Mouse (Mus musculus): ENCODE results near the gene Cemip. TPM values are rescaled to one million over a fixed set of nuclear protein-coding genes. Genes with fewer than 3 reads are reported as not detected.
A peak's percentile ranks its signal among the peaks of the same experiment; 100 is the strongest.
"Not testable (repeated sequence)": the region's sequence is repeated elsewhere in the genome, so short reads cannot be mapped to it uniquely, and the experiment has no call there.

The Cemip gene
- total RNA-seq, 4 experiments from 2014 or later = 0.05 to 0.09 TPM; not detected in 2

DNA sequence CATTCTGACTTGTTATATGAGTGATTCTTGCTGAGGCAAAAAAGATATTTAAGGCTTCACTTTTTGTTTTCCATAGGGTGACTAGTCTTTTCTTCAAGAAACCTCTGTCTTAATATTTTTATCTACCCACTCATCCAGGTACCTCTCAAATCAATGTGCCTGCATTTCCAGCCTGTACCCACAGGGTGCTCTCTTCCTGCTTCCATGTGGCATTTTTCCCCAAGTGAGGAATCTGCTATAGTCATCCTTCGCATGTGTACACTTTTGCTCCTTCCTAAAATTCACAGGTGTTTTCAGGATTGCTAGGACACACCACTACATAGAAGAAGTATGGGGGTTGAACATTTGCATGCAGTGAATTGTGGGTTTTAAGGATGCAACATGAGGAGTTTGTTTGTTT, 192.0 kb downstream of the Cemip start:
- DNase-seq (ENCODE audit: low spot score) = no peak

DNA sequence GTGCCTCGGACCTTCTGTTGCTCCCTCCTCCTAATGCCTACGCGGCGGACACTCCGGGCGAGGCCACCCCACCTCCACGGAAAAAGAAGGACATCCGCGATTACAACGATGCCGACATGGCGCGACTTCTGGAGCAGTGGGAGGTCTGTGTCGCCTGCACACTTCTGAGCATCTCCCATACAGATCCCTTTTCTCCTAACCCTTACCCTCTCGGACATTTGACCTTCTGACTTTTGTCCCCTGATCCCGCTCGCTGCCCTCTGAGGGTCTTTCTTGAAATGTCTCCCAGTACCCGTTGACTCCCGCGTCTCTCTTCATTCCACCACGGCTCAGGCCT, 194.0 kb downstream of the Cemip start:
- no peak for DNase-seq (ENCODE audit: low spot score)

DNA sequence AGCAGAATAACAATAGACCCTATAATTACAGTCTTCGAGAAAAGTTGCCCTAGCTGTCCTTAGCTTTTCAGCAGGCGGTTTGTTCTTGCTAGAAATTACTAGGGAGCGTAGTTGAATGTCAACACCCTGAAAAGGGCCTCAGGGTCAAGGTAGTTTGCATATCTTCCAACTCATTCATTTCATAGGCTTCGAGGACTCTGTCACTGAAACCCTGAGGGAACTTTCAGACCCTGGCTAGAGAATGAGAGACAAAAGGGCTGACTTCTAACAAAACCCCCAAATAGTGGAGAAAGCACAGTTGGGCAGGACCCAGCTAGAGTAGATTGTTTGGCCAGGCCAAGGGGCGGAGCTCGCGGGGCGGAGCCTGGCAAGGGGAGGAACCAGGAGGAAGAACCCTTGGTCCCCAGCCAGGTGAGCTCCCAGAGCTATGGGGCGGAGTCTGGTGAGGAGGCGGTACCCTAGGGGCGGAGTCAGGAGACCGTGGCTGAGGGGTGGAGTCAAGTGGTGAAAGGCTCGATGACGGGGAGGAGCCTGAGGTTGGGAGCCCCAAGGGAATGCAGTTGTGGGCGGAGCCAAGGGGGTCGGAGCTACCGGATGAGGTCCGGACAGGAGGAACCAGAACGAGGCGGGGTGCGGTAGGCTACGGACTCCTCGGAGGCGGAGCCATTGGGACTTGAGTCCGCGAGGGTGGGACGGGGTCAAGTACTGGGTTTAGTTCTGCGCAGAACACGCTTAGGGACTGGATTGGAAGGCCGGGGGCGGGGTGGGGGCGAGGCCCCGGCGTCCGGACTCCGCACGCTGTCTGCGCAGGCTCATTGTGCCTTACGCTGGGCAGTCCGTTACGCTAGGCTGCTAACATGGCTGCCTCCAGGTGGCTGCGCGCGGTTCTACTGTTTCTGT, 194.6 kb downstream of the Cemip start:
- peak; percentile 100 for DNase-seq (ENCODE audit: low spot score)

DNA sequence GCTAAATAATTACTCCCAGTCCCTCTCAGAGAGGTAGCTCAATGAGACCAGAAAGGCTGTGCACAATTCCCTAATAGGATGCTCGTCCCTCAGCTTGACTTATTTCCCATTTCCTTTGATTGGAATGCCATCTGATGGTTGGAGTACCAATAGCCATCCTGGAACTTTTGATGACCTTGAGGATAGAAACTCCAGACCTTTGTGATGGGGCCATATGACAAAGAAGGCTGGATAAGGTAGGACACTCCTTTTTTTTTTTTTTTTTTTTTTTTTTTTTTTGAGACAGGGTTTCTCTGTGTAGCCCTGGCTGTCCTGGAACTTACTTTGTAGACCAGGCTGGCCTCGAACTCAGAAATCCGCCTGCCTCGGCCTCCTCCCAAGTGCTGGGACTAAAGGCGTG, 196.4 kb downstream of the Cemip start:
- not testable (repeated sequence) for DNase-seq (ENCODE audit: low spot score)

DNA sequence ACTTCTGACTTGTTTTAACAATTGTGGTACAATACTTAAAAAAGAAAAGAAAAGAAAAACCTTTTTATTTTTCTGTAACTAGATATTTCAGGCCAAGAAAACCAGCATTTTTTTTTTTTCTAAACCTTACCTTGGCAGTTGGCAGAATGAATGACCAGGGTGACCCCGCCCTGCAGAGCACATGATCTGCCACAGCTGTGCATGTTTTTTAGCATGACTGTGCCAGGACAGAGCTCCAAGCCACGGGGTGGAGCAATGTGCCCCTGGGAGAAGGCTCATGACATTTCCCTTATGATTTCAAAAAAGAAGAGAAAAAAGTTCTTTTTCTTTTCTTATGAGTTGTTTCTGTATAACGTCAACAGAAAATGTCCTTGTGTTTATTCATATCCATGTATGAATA, 196.9 kb downstream of the Cemip start:
- DNase-seq (ENCODE audit: low spot score) = peak; percentile 58

DNA sequence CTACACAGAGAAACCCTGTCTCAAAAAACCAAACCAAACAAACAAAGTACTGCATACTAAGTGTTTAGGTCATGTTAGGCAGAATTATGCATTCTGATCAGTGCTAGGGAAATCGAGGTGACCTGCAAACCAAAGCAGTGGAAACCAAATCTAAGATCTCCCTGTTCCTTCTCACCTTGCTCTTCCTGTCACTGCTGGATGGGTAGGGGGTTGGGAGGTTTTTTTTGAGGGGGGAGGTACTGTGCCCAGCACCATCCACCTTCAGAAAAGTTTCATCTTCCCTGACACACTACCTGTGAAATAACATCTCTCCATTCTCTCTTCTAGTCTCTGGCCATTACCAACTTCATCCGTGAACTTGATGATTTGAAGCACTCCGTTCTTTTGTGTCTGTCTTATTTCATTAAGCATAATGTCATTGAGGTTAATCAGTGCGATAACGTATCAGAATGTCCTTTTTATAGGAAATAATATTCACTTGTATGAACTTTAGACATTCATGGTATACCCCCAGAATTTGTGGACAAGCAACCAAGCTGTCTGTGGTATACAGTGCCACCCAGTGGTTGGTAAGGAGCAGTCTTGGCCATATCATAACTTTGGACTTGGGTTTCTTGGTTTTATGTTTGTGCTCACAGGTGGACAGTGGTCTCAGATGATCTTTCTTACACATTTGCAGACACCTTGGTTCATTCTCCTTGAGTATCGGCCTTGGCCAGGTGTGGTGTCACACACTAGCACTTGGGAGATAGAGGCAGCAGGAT, 199.8 kb downstream of the Cemip start:
- DNase-seq (ENCODE audit: low spot score) = no peak

DNA sequence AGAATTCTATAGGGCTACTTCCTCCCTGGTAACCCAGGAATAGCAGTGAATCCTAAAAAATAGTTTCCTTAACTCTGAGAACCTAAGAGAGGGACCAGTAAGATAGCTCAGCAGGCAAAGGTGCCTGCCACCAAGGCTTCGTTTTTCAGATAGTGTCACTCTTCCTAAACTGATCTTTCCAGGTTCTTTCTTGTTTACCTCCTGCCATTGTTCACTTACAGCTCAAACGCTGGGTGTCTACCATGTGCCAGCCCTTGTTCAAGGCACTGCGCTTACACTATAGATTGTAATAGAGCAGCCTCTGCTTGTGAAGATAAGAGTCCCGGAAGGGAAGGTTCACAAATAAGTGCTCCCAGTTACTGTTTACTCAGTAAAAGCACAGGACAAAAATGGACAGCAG, 200.5 kb downstream of the Cemip start:
- DNase-seq (ENCODE audit: low spot score) = no peak

DNA sequence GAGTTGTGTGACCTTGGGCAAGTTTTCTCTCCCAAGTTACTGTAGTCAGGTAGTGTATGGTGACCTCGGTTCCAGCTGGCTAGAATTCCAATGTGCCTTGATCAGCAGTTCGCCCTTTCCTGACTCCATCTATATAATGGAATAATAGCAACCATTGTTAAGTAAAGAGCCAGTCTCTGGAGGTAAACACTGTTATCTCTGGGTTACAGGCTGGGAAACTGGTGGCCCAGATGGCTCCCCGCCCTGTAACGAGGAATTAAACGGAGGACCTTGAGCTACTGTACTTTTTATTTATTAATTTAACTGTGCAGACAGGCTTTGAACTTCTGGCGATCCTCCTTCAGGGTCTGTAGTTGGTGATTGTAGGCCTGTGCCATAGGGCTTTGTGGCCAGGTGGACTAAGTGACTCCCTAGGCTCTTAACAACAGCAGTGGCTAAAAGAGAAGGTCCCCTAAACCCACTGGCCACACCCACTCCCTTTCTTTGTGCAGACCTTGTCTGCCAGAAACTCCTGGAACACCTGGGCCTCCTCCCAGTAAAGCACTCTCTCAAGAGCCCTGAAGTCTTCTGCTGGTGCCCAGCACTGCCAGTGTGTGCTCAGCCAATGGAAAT, 201.3 kb downstream of the Cemip start:
- no peak for DNase-seq (ENCODE audit: low spot score)

DNA sequence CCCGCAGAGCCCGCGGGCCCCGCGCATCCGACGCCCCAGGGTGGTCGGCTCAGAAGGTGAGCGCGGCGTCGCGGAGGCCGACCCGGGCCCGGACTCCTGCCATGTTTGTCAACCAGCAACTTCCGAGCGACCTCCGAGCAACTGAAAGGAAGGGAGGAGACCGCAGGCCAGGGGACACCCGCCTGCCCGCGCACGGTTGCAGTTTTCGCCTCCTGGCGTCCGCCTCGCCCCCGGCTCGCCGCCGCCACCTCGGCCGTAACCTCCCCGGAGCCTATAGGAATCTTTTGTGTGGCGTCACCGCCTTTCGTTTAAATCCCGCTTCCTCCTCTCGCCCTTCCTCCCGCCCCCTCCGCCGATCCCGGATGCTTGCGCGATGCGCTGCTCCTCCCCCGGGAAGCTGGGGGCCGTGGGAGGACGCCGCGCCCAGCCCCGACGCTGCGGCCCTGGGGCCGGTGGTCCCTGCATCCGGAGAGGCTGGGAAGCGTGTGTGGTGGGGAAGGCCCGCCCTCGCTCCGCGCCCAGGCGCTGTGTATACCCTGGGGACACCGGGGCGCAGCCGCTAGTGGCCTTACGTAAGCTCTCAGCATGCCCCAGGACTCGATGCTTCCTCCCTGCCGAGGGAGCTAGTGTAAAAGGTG, 202.2 kb downstream of the Cemip start, which contains the start of the genes Tlnrd1 and Mesd:
TSS of gene Tlnrd1 (minus strand) at position 285 of the 638 bp plus-strand sequence.
TSS of gene Mesd (plus strand) at position 446 of the 638 bp plus-strand sequence.
- DNase-seq (ENCODE audit: low spot score) = peak; percentile 89

DNA sequence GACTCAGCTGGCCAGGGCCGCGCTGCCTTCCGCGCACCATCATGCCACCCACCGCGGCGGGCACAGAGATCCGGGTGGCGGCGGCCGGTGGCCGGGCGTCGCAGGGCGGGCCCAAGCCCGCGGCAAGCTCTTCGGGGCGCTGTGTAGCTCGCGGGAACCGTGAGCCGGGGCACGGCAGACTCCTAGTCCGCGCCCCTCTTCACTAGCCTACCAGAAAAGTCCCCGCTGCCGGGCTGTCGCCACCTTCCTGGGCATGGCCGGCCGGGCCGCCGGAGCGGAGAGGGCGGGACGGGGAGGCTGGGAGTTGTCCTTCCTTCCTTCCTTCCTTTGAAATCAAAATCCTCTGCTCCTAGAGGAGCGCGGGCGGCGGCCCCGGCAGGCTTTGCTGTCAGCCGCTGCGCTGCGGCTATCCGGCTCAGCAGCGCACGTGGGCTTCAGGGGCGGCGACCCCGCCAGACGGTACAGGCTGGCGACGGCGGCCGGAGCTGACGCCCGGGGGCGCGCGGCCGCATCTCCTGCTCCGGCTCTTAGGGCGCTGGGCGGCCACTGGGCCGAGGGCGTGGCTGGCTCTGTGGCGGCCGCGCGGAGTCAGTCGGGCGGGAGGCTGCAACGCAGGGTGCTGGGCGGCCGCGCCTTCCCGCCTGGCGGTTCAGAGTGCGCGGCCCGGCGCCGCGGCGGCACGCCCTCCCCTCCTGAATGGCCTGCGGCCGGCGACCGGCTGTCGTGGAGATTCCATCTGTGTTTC, 202.9 kb downstream of the Cemip start:
- peak; percentile 70 for DNase-seq (ENCODE audit: low spot score)

Other genes with a start within 250 kb of the Cemip start
- 1 to 10 TPM; 5.0 to 7.7 (median 6.1) TPM for gene Tlnrd1, start 202.2 kb downstream of the Cemip start, total RNA-seq (2022)
- 10 to 100 TPM; 42.9 to 57.8 (median 53.9) TPM for gene Mesd, start 202.0 kb downstream of the Cemip start, total RNA-seq (2022)
- gene Abhd17c, start 65.4 kb upstream of the Cemip start, total RNA-seq (2022) = 10 to 100 TPM; 28.0 to 31.6 (median 28.8) TPM